Mouse (Mus musculus): ENCODE results near the gene Nkx6-1. TPM values are rescaled to one million over a fixed set of nuclear protein-coding genes. Genes with fewer than 3 reads are reported as not detected.

The Nkx6-1 gene
- polyA plus RNA-seq, 1 experiment from 2014 or later = 9.3 TPM

DNA sequence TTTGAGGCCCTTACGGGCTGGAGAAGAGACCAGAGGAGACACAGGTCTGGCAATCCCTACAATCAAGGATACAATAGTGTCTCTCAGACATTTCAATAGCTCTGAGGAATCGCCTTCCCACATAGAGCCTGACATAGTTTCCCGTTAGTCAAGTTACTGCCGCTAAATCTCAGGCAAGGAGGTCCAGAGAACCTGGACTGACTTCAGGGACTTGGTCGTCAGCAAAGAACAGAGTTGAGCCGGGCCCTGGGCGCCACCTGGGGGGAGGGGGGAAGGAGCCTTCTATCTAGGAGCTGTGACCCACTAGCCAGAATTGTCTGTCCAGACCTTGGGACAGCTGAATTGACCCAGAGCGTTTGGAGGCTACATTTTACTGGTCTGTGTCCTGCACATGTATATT, 2.3 kb downstream of the Nkx6-1 start:
- H3K36me3 ChIP-seq (ENCODE audit: control insufficient read depth, insufficient read depth, low read length) = no peaks in the 10 kb centered on the region
- peak overlapping the region; percentile 53 for H3K4me3 ChIP-seq (ENCODE audit: low read depth, low read length)
- WGBS = 1% methylated on average over 8 of the region's 8 CpGs
- ATAC-seq (ENCODE audit: low FRiP score) (no peak), DNase-seq (ENCODE audit: low spot score, missing footprints) (peak; percentile 96)
- peaks cover 31% of the 10 kb centered on the region for H3K4me1 ChIP-seq (ENCODE audit: control insufficient read depth, insufficient read depth, low read length)
- peak overlapping the region; percentile 56 for H3K4me2 ChIP-seq
- peaks cover 89% of the 10 kb centered on the region for H3K27me3 ChIP-seq (ENCODE audit: control insufficient read depth, insufficient read depth, low read length)
- H3K9me3 ChIP-seq (ENCODE audit: control insufficient read depth, low read length) = no peaks in the 10 kb centered on the region
- no peak overlapping the region for H3K27ac ChIP-seq (ENCODE audit: low read depth, low read length)
- peak overlapping the region; percentile 72 for H3K9ac ChIP-seq (ENCODE audit: low read length)

DNA sequence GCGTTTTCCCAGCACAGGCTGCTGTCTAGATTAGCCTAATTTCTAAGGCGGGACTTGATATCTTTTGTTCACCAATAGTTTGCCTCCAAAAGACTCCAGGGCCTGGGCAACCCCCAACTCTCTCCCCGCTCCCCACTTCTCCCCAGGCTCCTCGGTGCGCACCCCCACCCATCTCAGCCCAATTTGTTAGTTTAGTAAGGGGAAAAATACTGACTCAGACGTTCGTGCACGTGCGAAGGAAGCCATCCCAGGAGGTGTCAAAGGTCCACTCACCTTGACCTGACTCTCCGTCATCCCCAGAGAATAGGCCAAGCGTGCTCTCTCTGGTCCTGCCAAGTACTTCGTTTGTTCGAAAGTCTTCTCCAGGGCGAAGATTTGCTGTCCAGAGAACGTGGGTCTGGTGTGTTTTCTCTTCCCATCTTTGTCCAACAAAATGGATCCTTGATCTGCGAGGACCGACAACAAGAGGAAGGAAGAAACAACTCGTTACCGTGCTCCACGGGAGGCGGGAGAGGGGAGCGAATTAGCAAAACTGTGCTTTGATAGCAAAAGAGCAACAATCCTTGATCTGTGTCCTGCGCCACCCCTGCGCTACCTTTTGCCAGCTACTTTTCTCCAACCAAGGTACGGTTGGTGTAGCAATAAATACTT, 3.1 kb downstream of the Nkx6-1 start:
- Histone ChIP-seq H3K4me3 (ENCODE audit: low read depth, low read length) (peak overlapping the region; percentile 53), H3K27ac (ENCODE audit: low read depth, low read length) (no peak overlapping the region; the same call in 1 of the 2 replicates), H3K27me3 (ENCODE audit: control insufficient read depth, insufficient read depth, low read length) (peaks cover 90% of the 10 kb centered on the region), H3K4me2 (peak overlapping the region; percentile 56), H3K9me3 (ENCODE audit: control insufficient read depth, low read length) (no peaks in the 10 kb centered on the region), H3K4me1 (ENCODE audit: control insufficient read depth, insufficient read depth, low read length) (peaks cover 32% of the 10 kb centered on the region), H3K9ac (ENCODE audit: low read length) (peak overlapping the region; percentile 72), H3K36me3 (ENCODE audit: control insufficient read depth, insufficient read depth, low read length) (no peaks in the 10 kb centered on the region)
- whole genome bisulfite sequencing = 2% methylated on average over 25 of the region's 25 CpGs
- no peak for ATAC-seq (ENCODE audit: low FRiP score)
- DNase-seq (ENCODE audit: low spot score, missing footprints) = peak; percentile 95

DNA sequence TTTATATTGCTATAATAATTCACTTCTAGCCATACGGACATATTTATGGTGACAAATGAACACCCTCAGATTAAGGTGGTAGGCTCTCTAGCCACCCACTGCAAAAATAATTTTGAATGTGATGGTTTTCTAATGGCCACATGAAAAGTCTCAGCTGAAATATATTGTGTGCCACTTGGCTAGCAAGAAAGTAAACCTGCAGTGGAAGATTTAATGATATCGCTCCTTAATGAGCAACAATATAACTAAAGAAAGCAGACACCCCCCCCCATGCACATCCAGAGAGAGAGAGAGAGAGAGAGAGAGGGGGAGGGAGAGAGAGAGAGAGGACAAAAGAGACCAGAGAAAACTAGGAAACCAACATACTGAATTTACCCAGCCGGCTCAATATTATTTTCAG, 4.1 kb downstream of the Nkx6-1 start:
- DNase-seq (ENCODE audit: low spot score, missing footprints) (peak; percentile 93), ATAC-seq (ENCODE audit: low FRiP score) (no peak)
- peak overlapping the region; percentile 56 for H3K4me2 ChIP-seq

DNA sequence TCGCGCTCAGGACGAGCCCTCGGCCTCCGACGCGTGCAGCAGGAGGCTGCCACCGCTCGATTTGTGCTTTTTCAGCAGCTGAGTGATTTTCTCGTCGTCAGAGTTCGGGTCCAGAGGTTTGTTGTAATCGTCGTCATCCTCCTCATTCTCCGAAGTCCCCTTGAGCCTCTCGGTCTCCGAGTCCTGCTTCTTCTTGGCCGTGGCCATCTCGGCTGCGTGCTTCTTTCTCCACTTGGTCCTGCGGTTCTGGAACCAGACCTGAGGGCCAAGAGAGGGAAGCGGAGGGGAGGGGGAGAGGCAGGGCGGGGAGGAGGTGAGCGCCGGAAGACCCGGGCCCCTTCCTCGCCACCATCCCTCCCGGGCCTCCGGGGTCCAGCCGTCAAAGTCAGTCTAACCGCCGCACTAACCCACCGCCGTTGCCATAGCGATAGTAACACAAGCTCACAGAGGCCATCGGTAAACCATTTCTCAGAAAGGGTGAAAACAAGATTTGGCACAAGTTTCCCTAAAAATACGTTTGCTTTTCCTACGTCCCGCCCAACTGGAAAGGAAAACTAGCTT, 5.3 kb downstream of the Nkx6-1 start:
- Histone ChIP-seq H3K4me2 (peak overlapping the region; percentile 53), H3K27ac (ENCODE audit: low read depth, low read length) (no peak overlapping the region), H3K36me3 (ENCODE audit: control insufficient read depth, insufficient read depth, low read length) (no peaks in the 10 kb centered on the region), H3K4me1 (ENCODE audit: control insufficient read depth, insufficient read depth, low read length) (peaks cover 31% of the 10 kb centered on the region), H3K27me3 (ENCODE audit: control insufficient read depth, insufficient read depth, low read length) (peaks cover 91% of the 10 kb centered on the region), H3K9ac (ENCODE audit: low read length) (peak overlapping the region; percentile 29), H3K9me3 (ENCODE audit: control insufficient read depth, low read length) (no peaks in the 10 kb centered on the region), H3K4me3 (ENCODE audit: low read depth, low read length) (peak overlapping the region; percentile 31)
- DNase-seq (ENCODE audit: low spot score, missing footprints) (peak; percentile 97), ATAC-seq (ENCODE audit: low FRiP score) (peak; percentile 71; the same call in 1 of the 2 replicates)
- WGBS = under 1% methylated on average over 39 of the region's 39 CpGs

More for the DNA sequence above, 4.1 kb downstream of the Nkx6-1 start:
- Histone ChIP-seq H3K4me1 (ENCODE audit: control insufficient read depth, insufficient read depth, low read length) (peaks cover 37% of the 10 kb centered on the region), H3K9me3 (ENCODE audit: control insufficient read depth, low read length) (no peaks in the 10 kb centered on the region), H3K36me3 (ENCODE audit: control insufficient read depth, insufficient read depth, low read length) (no peaks in the 10 kb centered on the region), H3K4me3 (ENCODE audit: low read depth, low read length) (peak overlapping the region; percentile 16; the same call in 1 of the 2 replicates), H3K27ac (ENCODE audit: low read depth, low read length) (no peak overlapping the region), H3K27me3 (ENCODE audit: control insufficient read depth, insufficient read depth, low read length) (peaks cover 90% of the 10 kb centered on the region), H3K9ac (ENCODE audit: low read length) (peak overlapping the region; percentile 36; the same call in 1 of the 2 replicates)
- WGBS = 2% methylated on average over 3 of the region's 3 CpGs

DNA sequence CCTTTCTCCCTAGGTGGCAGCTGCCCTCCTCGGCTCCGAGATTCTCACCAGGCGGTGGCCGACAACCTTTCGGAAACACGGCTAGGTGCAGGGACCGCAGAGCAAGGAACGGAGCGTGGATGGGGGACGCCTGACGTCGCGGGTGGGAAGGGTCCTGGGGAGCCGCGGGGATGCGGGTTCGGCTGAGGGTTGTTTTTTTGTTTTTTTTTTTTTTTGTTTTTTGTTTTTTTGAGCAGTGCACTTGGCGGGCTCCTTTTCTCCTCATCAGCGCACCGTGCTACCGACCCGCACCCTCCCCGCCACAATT, 5.9 kb downstream of the Nkx6-1 start:
- H3K4me3 ChIP-seq (ENCODE audit: low read depth, low read length) = peak overlapping the region; percentile 31
- peak overlapping the region; percentile 29 for H3K9ac ChIP-seq (ENCODE audit: low read length)
- H3K27me3 ChIP-seq (ENCODE audit: control insufficient read depth, insufficient read depth, low read length) = peaks cover 91% of the 10 kb centered on the region
- H3K27ac ChIP-seq (ENCODE audit: low read depth, low read length) = no peak overlapping the region
- DNase-seq (ENCODE audit: low spot score, missing footprints) = peak; percentile 95
- peak overlapping the region; percentile 53 for H3K4me2 ChIP-seq
- no peak for ATAC-seq (ENCODE audit: low FRiP score)
- peaks cover 25% of the 10 kb centered on the region for H3K4me1 ChIP-seq (ENCODE audit: control insufficient read depth, insufficient read depth, low read length)
- H3K36me3 ChIP-seq (ENCODE audit: control insufficient read depth, insufficient read depth, low read length) = no peaks in the 10 kb centered on the region
- no peaks in the 10 kb centered on the region for H3K9me3 ChIP-seq (ENCODE audit: control insufficient read depth, low read length)
- WGBS = under 1% methylated on average over 23 of the region's 23 CpGs

DNA sequence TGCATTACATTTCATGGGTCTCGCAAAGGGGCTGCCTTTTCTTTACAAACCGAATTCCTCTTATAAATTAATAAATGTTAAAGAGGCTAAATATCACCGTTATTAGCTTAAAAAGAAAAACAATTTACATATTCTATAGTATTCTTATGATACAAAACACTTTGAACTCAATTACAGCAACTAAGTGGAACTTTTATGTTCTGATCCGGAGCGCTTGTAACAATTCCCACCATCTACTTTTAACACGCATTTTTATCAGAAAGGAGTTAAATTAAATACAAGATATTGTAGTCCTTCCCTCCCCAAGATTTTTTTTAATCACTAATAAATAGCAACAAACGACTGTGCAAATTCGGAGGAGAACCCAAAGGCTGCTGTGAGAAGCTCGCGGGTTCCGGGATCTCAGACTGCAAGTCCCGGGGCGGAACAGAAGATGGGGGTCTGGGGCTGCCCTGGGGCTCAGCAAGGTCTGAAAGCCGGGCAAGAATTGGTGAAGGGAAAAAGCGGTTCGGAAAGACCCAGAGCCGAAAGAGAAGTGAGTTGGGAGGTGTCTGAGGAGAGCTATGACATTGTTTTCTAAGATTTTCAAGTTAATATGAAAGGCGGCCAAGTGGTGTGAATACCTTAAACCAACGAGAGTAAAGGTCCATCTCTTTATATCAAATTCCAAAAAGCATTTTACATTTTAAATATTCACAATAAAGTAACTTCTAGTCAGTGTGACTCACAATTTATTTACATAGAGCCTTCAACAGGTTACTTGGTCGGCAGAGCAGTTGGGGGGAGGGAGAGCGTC, 6.4 kb downstream of the Nkx6-1 start:
- Histone ChIP-seq H3K9me3 (ENCODE audit: control insufficient read depth, low read length) (no peaks in the 10 kb centered on the region), H3K27me3 (ENCODE audit: control insufficient read depth, insufficient read depth, low read length) (peaks cover 91% of the 10 kb centered on the region), H3K4me1 (ENCODE audit: control insufficient read depth, insufficient read depth, low read length) (peaks cover 20% of the 10 kb centered on the region), H3K4me3 (ENCODE audit: low read depth, low read length) (peak overlapping the region; percentile 31), H3K4me2 (peak overlapping the region; percentile 53), H3K36me3 (ENCODE audit: control insufficient read depth, insufficient read depth, low read length) (no peaks in the 10 kb centered on the region), H3K27ac (ENCODE audit: low read depth, low read length) (no peak overlapping the region), H3K9ac (ENCODE audit: low read length) (peak overlapping the region; percentile 29)
- 2% methylated on average over 21 of the region's 21 CpGs for whole genome bisulfite sequencing
- DNase-seq (ENCODE audit: low spot score, missing footprints) = peak; percentile 94
- no peak for ATAC-seq (ENCODE audit: low FRiP score)

DNA sequence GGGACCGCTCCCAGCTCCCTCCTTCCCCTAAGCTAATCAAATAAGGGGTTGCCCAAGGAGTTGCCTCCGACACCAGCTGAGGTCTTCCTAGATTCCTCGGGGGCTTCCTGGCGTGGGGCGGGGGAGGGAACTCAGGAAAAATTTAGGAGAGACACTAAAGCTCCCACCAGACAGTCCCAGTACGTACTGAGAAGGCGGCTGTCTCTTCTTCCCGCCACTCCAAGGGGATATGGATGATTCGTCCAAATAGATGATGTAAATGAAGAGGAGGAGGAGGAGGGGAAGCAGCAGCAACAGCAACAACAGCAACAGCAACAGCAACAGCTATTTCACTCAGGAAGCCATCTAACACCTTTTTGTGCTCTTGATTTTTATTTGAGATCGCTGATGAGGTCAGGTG, 7.1 kb downstream of the Nkx6-1 start:
- Histone ChIP-seq H3K9me3 (ENCODE audit: control insufficient read depth, low read length) (no peaks in the 10 kb centered on the region), H3K4me3 (ENCODE audit: low read depth, low read length) (no peak overlapping the region), H3K27ac (ENCODE audit: low read depth, low read length) (no peak overlapping the region), H3K9ac (ENCODE audit: low read length) (no peak overlapping the region), H3K36me3 (ENCODE audit: control insufficient read depth, insufficient read depth, low read length) (no peaks in the 10 kb centered on the region), H3K4me1 (ENCODE audit: control insufficient read depth, insufficient read depth, low read length) (peaks cover 18% of the 10 kb centered on the region), H3K4me2 (peak overlapping the region; percentile 33), H3K27me3 (ENCODE audit: control insufficient read depth, insufficient read depth, low read length) (peaks cover 90% of the 10 kb centered on the region)
- ATAC-seq (ENCODE audit: low FRiP score) (no peak), DNase-seq (ENCODE audit: low spot score, missing footprints) (peak; percentile 93)
- WGBS = 0% methylated on average over 10 of the region's 10 CpGs

DNA sequence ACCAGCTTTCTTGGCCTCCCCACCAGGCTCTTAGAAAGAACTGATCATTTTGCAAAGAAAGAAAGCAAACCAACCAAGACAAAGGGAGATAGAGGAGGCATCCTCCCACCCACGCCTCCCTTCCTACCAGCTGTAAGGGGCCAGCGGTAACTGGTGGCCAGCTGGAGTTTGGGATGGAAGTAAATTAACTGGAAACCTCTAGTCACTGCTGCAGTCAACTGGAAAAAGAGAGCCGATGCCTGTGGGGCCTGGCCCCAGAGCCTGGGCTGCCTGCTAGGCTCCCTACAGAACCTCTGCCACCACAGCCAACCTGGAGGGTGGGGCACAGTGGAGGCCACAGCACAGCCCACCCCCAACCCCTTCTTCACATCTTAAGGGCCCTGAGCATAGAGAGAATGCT, 8.7 kb downstream of the Nkx6-1 start:
- no peak overlapping the region for H3K9ac ChIP-seq (ENCODE audit: low read length)
- no peak overlapping the region for H3K4me3 ChIP-seq (ENCODE audit: low read depth, low read length)
- H3K9me3 ChIP-seq (ENCODE audit: control insufficient read depth, low read length) = peaks cover 3% of the 10 kb centered on the region; the same call in 1 of the 2 replicates
- 4% methylated on average over 3 of the region's 3 CpGs for WGBS
- H3K4me1 ChIP-seq (ENCODE audit: control insufficient read depth, insufficient read depth, low read length) = peaks cover 18% of the 10 kb centered on the region
- peaks cover 88% of the 10 kb centered on the region for H3K27me3 ChIP-seq (ENCODE audit: control insufficient read depth, insufficient read depth, low read length)
- no peak overlapping the region; the same call in 1 of the 2 replicates for H3K27ac ChIP-seq (ENCODE audit: low read depth, low read length)
- peak; percentile 89 for DNase-seq (ENCODE audit: low spot score, missing footprints)
- no peaks in the 10 kb centered on the region for H3K36me3 ChIP-seq (ENCODE audit: control insufficient read depth, insufficient read depth, low read length)
- no peak overlapping the region for H3K4me2 ChIP-seq
- no peak for ATAC-seq (ENCODE audit: low FRiP score)

DNA sequence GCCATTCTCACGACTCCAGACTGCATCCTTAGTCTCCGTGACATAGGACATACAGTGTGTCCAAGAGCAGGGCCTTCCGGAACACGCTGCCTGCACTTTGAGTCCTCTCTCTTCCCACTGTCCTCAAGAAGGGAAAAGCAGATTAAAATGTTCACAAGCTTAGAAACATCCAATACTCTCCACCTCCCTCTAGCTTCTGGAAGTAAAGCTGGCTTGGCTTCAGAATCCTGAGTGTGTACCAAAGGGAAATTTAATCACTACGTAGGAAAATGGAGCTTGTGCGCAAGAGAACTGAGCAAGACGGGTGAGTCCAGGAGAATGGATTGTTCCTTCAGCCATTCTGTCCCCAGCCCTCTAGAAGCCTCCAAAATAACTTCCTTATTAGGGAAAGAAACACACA, 9.4 kb downstream of the Nkx6-1 start:
- WGBS = 26% methylated on average over 7 of the region's 7 CpGs
- H3K4me3 ChIP-seq (ENCODE audit: low read depth, low read length) = no peak overlapping the region
- H3K9me3 ChIP-seq (ENCODE audit: control insufficient read depth, low read length) = peaks cover 3% of the 10 kb centered on the region; the same call in 1 of the 2 replicates
- H3K36me3 ChIP-seq (ENCODE audit: control insufficient read depth, insufficient read depth, low read length) = no peaks in the 10 kb centered on the region
- no peak overlapping the region for H3K9ac ChIP-seq (ENCODE audit: low read length)
- no peak overlapping the region for H3K27ac ChIP-seq (ENCODE audit: low read depth, low read length)
- peaks cover 18% of the 10 kb centered on the region for H3K4me1 ChIP-seq (ENCODE audit: control insufficient read depth, insufficient read depth, low read length)
- ATAC-seq (ENCODE audit: low FRiP score) (no peak), DNase-seq (ENCODE audit: low spot score, missing footprints) (peak; percentile 89)
- H3K4me2 ChIP-seq = no peak overlapping the region
- peaks cover 88% of the 10 kb centered on the region for H3K27me3 ChIP-seq (ENCODE audit: control insufficient read depth, insufficient read depth, low read length)

All from midbrain, embryonic 11.5 days (tissue).